Mouse (Mus musculus) ES-E14 (cell line): ENCODE measurements at regions not wholly inside any gene's neighbourhood (a gene's known extent, or its start where the extent isn't known, plus 50 kb on each side); places are given as distances from the start of the nearest gene placed in this dataset.

Experiments used
- DNase-seq: peaks from one replicate; pipeline ENCODE4 v3.0.0-alpha.2; 2013; ENCODE audit warnings: low read depth, low spot score
- H3K27ac ChIP-seq: 2 replicates; pipeline ENCODE4 v1.5.1; 2012; ENCODE audit warnings: low read depth, mild to moderate bottlenecking, low read length, moderate library complexity, mixed read lengths; ENCODE audit not compliant: poor library complexity, insufficient read depth, severe bottlenecking
- H3K36me3 ChIP-seq: 2 replicates; pipeline ENCODE4 v1.6.1; 2012; ENCODE audit warnings: mild to moderate bottlenecking, low read length, moderate library complexity, mixed read lengths; ENCODE audit not compliant: control insufficient read depth, poor library complexity, insufficient read depth, severe bottlenecking
- H3K4me1 ChIP-seq, 2 experiments: fragments of 150-350 bp in 1 of 2; sonication (generic) in 1 of 2; 2 replicates each; pipeline ENCODE4 v1.6.1; 2012; ENCODE audit warnings: low read length in 2 of 2, mild to moderate bottlenecking in 1 of 2, mixed read lengths in 1 of 2; ENCODE audit not compliant: control insufficient read depth in 2 of 2, insufficient read depth in 2 of 2, poor library complexity in 1 of 2
- H3K4me3 ChIP-seq, 2 experiments: fragments of 150-350 bp in 1 of 2; sonication (generic) in 1 of 2; 2 replicates each; pipeline ENCODE4 v1.5.1; 2012; ENCODE audit warnings: low read length in 2 of 2, low read depth in 1 of 2, mild to moderate bottlenecking in 1 of 2, mixed read lengths in 1 of 2; ENCODE audit not compliant: insufficient read depth in 1 of 2, poor library complexity in 1 of 2, severe bottlenecking in 1 of 2
- H3K9ac ChIP-seq: 2 replicates; pipeline ENCODE4 v1.6.1; 2012; ENCODE audit warnings: low read depth, mild to moderate bottlenecking, low read length, mixed read lengths; ENCODE audit not compliant: poor library complexity, insufficient read depth, severe bottlenecking
- H3K9me3 ChIP-seq: fragments of 150-350 bp; sonication (generic); 2 replicates; pipeline ENCODE4 v1.6.1; 2012; ENCODE audit warnings: low read depth, mild to moderate bottlenecking, low read length; ENCODE audit not compliant: control insufficient read depth, insufficient read depth
- CHD2 ChIP-seq: IDR thresholded peaks from 2 replicates; pipeline ENCODE4 v1.6.1; 2014; ENCODE audit warnings: mild to moderate bottlenecking, low read depth, low read length, inconsistent platforms
- HCFC1 ChIP-seq: IDR thresholded peaks from 2 replicates; pipeline ENCODE4 v1.6.1; 2012; ENCODE audit warnings: low read length, inconsistent platforms, borderline replicate concordance; ENCODE audit not compliant: insufficient read depth
- MAFK ChIP-seq: IDR thresholded peaks from 2 replicates; pipeline ENCODE4 v1.6.1; 2014; ENCODE audit warnings: mild to moderate bottlenecking, low read depth, low read length, inconsistent platforms; ENCODE audit not compliant: insufficient read depth
- ZC3H11A ChIP-seq: IDR thresholded peaks from 2 replicates; pipeline ENCODE4 v1.6.1; 2012; ENCODE audit warnings: low read depth, mild to moderate bottlenecking, inconsistent platforms, low read length, borderline replicate concordance
- ZNF384 ChIP-seq: IDR thresholded peaks from 2 replicates; pipeline ENCODE4 v1.6.1; 2012; ENCODE audit warnings: low read depth, low read length, inconsistent platforms
- in situ Hi-C, 2 experiments: fragments of 600-800 bp; cut with MboI; formaldehyde crosslinking; loops; one replicate each; pipeline ENCODE4 v1.15.1; 2025; ENCODE audit warnings: low sequenced_read_pairs in 2 of 2, inconsistent platforms in 1 of 2; ENCODE audit not compliant: unreplicated experiment in 2 of 2

DNA sequence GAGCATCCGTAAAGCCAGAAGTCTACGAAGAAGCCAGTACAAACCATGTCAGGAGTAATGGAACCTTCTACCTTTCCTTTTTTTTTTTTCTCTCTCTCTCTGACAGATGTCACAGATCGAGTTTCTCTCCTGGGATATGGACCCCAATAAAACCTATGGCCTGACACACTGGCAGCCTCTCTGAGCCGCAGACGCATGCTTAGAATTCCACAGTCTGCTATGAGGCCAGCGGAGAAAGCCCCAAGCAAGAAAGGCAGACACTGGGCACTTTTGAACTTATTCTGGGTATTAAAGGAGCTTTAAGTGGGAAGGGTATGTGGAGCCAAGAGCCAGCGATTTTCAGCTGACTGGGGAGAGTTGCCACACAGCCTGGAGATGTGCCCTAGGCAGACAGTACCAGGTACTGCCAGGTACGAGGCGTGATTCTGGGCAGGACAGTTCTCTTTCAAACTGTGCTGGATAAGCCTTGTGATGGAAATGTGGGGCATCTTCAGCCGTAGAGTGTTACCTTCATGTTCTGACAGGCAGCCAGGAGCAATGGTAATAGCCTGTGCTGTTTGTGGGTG lies 271.8 kb downstream of the Foxo1 start:
- Histone ChIP-seq H3K9ac (no peak overlapping the region), H3K9me3 (no peaks in the 10 kb centered on the region), H3K4me1 (no peaks in the 10 kb centered on the region), H3K27ac (no peak overlapping the region), H3K36me3 (no peaks in the 10 kb centered on the region), H3K4me3 (no peak overlapping the region)
- DNase-seq = no peak
- no peak for TF ChIP-seq ZC3H11A
- TF ChIP-seq MAFK = no peak
- TF ChIP-seq HCFC1 = no peak
- no peak for TF ChIP-seq ZNF384
- no peak for TF ChIP-seq CHD2
- in situ Hi-C loops = no loop called here

DNA sequence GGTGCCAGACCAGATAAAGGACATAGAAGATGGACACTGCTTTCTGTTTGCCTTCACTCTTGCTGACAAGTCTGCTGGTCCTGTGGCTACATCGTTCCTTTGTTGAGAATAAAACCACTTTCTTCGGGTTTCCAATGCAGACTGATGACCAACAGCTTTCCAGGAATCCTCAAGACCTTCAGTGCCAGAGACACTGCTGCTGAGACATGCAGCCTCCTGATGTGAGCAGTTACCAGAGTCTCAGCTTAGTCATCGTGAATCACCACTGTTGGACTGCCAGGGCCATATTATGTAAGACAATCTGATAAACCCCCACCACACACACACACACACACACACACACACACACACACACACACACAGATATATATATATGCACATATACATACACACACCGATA lies 270.2 kb downstream of the Foxo1 start:
- in situ Hi-C loops = no loop called here
- no peaks in the 10 kb centered on the region for H3K4me1 ChIP-seq
- no peak overlapping the region for H3K4me3 ChIP-seq
- no peaks in the 10 kb centered on the region for H3K36me3 ChIP-seq
- TF ChIP-seq MAFK (no peak), CHD2 (no peak), HCFC1 (no peak), ZNF384 (no peak), ZC3H11A (no peak)
- H3K9ac ChIP-seq = no peak overlapping the region
- no peak for DNase-seq
- H3K9me3 ChIP-seq = no peaks in the 10 kb centered on the region
- no peak overlapping the region for H3K27ac ChIP-seq

DNA sequence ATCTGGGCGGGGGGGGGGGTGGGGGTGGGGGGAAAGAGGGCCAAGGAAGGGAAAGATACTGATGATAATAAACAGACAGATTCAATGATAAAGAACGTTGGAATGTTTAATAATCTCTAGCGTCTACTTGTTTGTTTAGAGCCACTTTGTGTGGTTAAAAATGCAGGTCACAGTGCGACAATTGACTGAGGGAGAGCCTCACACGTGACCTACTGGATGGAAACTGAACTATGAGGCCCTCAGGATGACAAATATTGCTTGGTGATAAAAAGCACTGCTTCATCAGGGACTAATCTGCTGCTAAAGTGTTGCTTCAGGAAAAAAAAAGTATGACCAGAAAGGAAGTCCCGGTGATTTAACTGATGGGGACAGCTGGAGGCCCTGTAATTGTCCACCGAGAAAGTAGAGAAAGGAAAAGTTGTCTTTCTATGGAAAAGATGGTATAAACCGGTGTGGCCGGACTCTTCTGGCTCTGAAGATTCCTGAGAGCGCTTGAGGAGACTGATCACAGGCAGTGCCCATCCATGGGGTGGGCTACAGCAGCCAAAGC lies 269.3 kb downstream of the Foxo1 start:
- Histone ChIP-seq H3K27ac (no peak overlapping the region), H3K36me3 (no peaks in the 10 kb centered on the region), H3K4me1 (no peaks in the 10 kb centered on the region), H3K9me3 (no peaks in the 10 kb centered on the region), H3K9ac (no peak overlapping the region), H3K4me3 (no peak overlapping the region)
- in situ Hi-C loops = no loop called here
- TF ChIP-seq ZC3H11A (no peak), HCFC1 (no peak), MAFK (no peak), ZNF384 (no peak)
- no peak for DNase-seq

GRCm38 (mm10) chr3:52535411-52536021 lies 267.4 kb downstream of the Foxo1 start:
- Histone ChIP-seq H3K4me3 (no peak overlapping the region), H3K27ac (no peak overlapping the region), H3K4me1 (no peaks in the 10 kb centered on the region), H3K36me3 (no peaks in the 10 kb centered on the region), H3K9ac (no peak overlapping the region), H3K9me3 (no peaks in the 10 kb centered on the region)
- TF ChIP-seq CHD2 (no peak), ZNF384 (no peak), MAFK (no peak), ZC3H11A (no peak), HCFC1 (no peak)
- DNase-seq = no peak
- in situ Hi-C loops = no loop called here

DNA sequence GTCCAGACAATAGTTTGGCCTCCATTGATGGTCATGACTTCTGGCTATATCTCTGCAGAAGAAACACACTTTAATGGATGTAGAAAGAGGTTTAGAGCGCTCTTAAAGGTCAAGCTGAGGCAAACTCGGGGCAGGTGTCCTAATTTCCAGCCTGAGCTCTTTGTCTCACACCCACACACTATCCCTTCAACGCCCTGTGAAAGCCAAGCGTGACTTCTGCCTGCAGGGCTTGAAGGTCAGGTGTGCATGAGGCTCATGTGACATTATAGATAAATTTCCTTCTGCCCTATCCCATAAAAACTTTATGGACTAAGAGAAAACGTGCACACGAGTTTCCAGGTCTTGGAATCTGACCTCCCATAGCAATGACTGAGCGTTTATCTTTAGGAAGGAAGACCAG lies 266.0 kb downstream of the Foxo1 start:
- Histone ChIP-seq H3K9ac (no peak overlapping the region), H3K4me1 (no peaks in the 10 kb centered on the region), H3K36me3 (no peaks in the 10 kb centered on the region), H3K9me3 (no peaks in the 10 kb centered on the region), H3K4me3 (no peak overlapping the region), H3K27ac (no peak overlapping the region)
- DNase-seq = no peak
- in situ Hi-C loops = no loop called here
- TF ChIP-seq ZNF384 = no peak
- no peak for TF ChIP-seq MAFK
- TF ChIP-seq HCFC1 = no peak
- TF ChIP-seq ZC3H11A = no peak
- TF ChIP-seq CHD2 = no peak
